Mouse (Mus musculus): ENCODE data around the gene Sprtn. TPM values are rescaled to one million over a fixed set of nuclear protein-coding genes. Genes with fewer than 3 reads are reported as not detected.

Gene Sprtn
- total and polyA plus RNA-seq, 3 experiments: 16.0 to 26.5 (median 23.0) TPM

DNA sequence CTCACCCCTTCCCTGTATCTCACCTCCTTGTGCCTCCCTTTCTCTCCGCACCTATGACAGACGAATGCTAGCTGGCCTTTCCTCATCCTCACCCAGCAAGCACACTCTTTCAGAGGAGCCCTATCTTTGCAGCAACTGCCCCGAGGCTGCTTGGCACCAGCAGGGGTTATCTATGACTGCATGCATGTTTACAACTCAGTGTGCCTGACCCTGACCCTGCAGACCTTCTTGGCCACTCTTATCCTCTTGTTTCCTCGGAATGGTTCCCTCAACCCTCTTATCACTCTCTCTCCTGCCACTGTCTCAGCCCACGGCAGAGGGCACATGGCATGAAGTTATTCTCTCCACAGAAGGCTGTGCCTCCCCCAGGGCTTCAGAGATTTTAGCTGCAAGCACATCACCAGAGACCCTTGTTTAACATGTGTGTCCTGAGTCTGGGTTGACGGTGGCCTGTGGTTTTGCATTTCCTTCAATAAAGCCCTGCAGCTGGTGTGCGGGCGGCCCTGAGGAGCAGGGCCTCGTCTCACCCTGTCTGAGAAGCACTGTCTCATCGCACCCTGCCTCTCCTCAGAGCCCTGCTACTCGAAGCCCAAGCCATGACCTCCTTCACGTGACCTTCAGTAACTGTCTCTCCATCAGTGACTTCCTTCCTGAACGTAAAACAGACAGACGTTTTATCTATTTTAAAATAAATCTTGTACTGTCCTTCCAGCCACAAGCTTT, 28.0 kb downstream of the Sprtn start:
- Histone ChIP-seq H3K79me2 (replicated peaks; ENCODE audit: control insufficient read depth, extremely low read depth, insufficient read depth, poor library complexity, severe bottlenecking) (no peaks in the 10 kb centered on the region), H3K4me2 (ENCODE audit: insufficient read depth, low read depth, poor library complexity, severe bottlenecking) (no peak overlapping the region), H3K36me3 (replicated peaks in 1 of 2; ENCODE audit: control insufficient read depth in 1 of 2, insufficient read depth in 1 of 2, low read length in 1 of 2) (peaks cover 0 to 50% of the 10 kb centered on the region in 2 experiments), H3K9me3 (replicated peaks; ENCODE audit: low read length) (no peaks in the 10 kb centered on the region), H3K9ac (ENCODE audit: insufficient read depth, low read depth) (no peak overlapping the region), H3K4me3 (replicated peaks in 1 of 3; ENCODE audit: low read depth in 2 of 3, low read length in 2 of 3, poor library complexity in 1 of 3) (no peak overlapping the region), H3K27ac (ENCODE audit: insufficient read depth, low read depth) (no peak overlapping the region), H3K27me3 (replicated peaks) (no peaks in the 10 kb centered on the region), H3K4me1 (ENCODE audit: control insufficient read depth in 1 of 2, insufficient read depth in 2 of 2) (peaks cover 16 to 66% of the 10 kb centered on the region in 2 experiments)
- no peak for DNase-seq (ENCODE audit: extremely low read depth)
- in situ Hi-C loops (cut with MboI; ENCODE audit: low pct_ligation_motif_present, low pct_unique_long_range_greater_than_20kb, low sequenced_read_pairs): no loop called here
- TF ChIP-seq ZKSCAN1 (IDR thresholded peaks at IDR 0.05; ENCODE audit: borderline replicate concordance, low read depth, low read length) (no peak), TCF12 (IDR thresholded peaks at IDR 0.05; ENCODE audit: low read depth, low read length) (no peak), KAT2A (IDR thresholded peaks at IDR 0.05; ENCODE audit: insufficient replicate concordance, low read length) (no peak), MAX (IDR thresholded peaks at IDR 0.05; ENCODE audit: low read length) (no peak)
- dilution Hi-C loops (cut with MboI; ENCODE audit: extremely low pct_ligation_motif_present, extremely low pct_unique_long_range_greater_than_20kb, low sequenced_read_pairs): no loop called here

DNA sequence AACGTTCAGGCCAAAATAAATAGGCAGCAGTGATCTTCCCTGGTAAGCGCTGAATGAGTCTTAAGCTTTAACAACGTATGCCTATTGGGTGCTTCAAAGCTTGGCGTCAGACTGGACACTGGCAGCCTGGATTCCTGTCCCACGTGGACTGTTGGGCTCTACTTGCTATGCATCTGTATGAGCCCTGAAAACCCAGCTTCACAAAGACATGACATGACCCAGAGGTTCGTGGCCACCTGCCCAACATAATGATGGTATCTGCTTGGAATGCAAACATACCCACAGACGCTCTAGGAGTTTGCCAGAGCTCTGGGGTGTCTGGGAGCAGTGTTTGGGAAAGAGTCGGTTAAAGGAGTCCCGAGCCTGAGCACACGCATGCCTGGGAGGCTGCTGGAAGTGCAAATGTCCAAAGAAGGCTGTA, 28.7 kb downstream of the Sprtn start:
- no peak for DNase-seq (ENCODE audit: extremely low read depth)

DNA sequence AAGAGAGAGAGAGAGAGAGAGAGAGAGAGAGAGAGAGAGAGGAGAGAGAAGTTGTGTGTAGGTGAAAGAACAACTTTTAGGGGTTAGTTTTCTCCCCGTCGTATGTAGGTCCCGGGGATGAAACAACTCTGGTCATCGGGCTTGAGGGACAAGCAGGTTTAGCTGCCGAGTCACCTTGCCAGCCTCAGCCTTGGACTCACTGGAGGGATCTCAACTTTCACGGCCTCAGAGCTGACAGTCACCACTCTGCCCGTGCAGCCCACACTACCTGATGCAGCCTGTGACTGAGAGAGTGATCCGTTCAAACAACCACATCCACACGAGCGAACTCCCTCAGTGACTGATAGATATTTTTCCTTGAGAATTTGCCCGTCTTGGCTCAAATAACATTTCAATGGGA, 31.3 kb downstream of the Sprtn start:
- in situ Hi-C loops (cut with MboI; ENCODE audit: low pct_ligation_motif_present, low pct_unique_long_range_greater_than_20kb, low sequenced_read_pairs) (no loop called here), dilution Hi-C loops (cut with MboI; ENCODE audit: extremely low pct_ligation_motif_present, extremely low pct_unique_long_range_greater_than_20kb, low sequenced_read_pairs) (no loop called here)
- Histone ChIP-seq H3K36me3 (replicated peaks in 1 of 2; ENCODE audit: control insufficient read depth in 1 of 2, insufficient read depth in 1 of 2, low read length in 1 of 2) (peaks cover 0 to 46% of the 10 kb centered on the region in 2 experiments), H3K9me3 (replicated peaks; ENCODE audit: low read length) (peaks cover 2% of the 10 kb centered on the region), H3K4me2 (ENCODE audit: insufficient read depth, low read depth, poor library complexity, severe bottlenecking) (no peak overlapping the region), H3K4me1 (ENCODE audit: control insufficient read depth in 1 of 2, insufficient read depth in 2 of 2) (peaks cover 16 to 59% of the 10 kb centered on the region in 2 experiments), H3K9ac (ENCODE audit: insufficient read depth, low read depth) (no peak overlapping the region), H3K27me3 (replicated peaks) (no peaks in the 10 kb centered on the region), H3K27ac (ENCODE audit: insufficient read depth, low read depth) (no peak overlapping the region), H3K79me2 (replicated peaks; ENCODE audit: control insufficient read depth, extremely low read depth, insufficient read depth, poor library complexity, severe bottlenecking) (peaks cover under 1% of the 10 kb centered on the region; the same call in 1 of the 2 replicates), H3K4me3 (replicated peaks in 1 of 3; ENCODE audit: low read depth in 2 of 3, low read length in 2 of 3, poor library complexity in 1 of 3) (no peak overlapping the region)
- no peak for DNase-seq (ENCODE audit: extremely low read depth)
- no peak for TF ChIP-seq MYC (IDR thresholded peaks at IDR 0.05; ENCODE audit: low read depth, low read length)
- TF ChIP-seq POLR2AphosphoS2 (IDR thresholded peaks at IDR 0.05; ENCODE audit: low read depth, low read length): no peak
- no peak for TF ChIP-seq GABPA (IDR thresholded peaks at IDR 0.05; ENCODE audit: insufficient replicate concordance, low read depth, low read length)

More for the DNA sequence above, 28.7 kb downstream of the Sprtn start:
- in situ Hi-C loops (cut with MboI; ENCODE audit: low pct_ligation_motif_present, low pct_unique_long_range_greater_than_20kb, low sequenced_read_pairs): no loop called here
- Histone ChIP-seq H3K9ac (ENCODE audit: insufficient read depth, low read depth) (no peak overlapping the region), H3K79me2 (replicated peaks; ENCODE audit: control insufficient read depth, extremely low read depth, insufficient read depth, poor library complexity, severe bottlenecking) (no peaks in the 10 kb centered on the region), H3K27me3 (replicated peaks) (no peaks in the 10 kb centered on the region), H3K27ac (ENCODE audit: insufficient read depth, low read depth) (no peak overlapping the region), H3K9me3 (replicated peaks; ENCODE audit: low read length) (peaks cover 2% of the 10 kb centered on the region), H3K4me1 (ENCODE audit: control insufficient read depth in 1 of 2, insufficient read depth in 2 of 2) (peaks cover 16 to 64% of the 10 kb centered on the region in 2 experiments), H3K4me3 (replicated peaks in 1 of 3; ENCODE audit: low read depth in 2 of 3, low read length in 2 of 3, poor library complexity in 1 of 3) (no peak overlapping the region), H3K36me3 (replicated peaks in 1 of 2; ENCODE audit: control insufficient read depth in 1 of 2, insufficient read depth in 1 of 2, low read length in 1 of 2) (peaks cover 0 to 51% of the 10 kb centered on the region in 2 experiments), H3K4me2 (ENCODE audit: insufficient read depth, low read depth, poor library complexity, severe bottlenecking) (no peak overlapping the region)
- TF ChIP-seq NRF1 (IDR thresholded peaks at IDR 0.05; ENCODE audit: low read depth, low read length): no peak
- no peak for TF ChIP-seq MEF2A (IDR thresholded peaks at IDR 0.05; ENCODE audit: borderline replicate concordance, low read depth, low read length)
- no peak for TF ChIP-seq JUN (IDR thresholded peaks at IDR 0.05; ENCODE audit: insufficient read depth, low read depth, low read length)
- no peak for TF ChIP-seq E2F4 (IDR thresholded peaks at IDR 0.05; ENCODE audit: insufficient replicate concordance, low read depth, low read length)
- no peak for TF ChIP-seq KAT2A (IDR thresholded peaks at IDR 0.05; ENCODE audit: insufficient replicate concordance, low read length)
- TF ChIP-seq MYC (IDR thresholded peaks at IDR 0.05; ENCODE audit: low read depth, low read length): no peak
- no peak for TF ChIP-seq ZMIZ1 (IDR thresholded peaks at IDR 0.05; ENCODE audit: low read depth, low read length)
- no peak for TF ChIP-seq ELF1 (IDR thresholded peaks at IDR 0.05; ENCODE audit: low read depth, low read length)
- no peak for TF ChIP-seq POLR2A (IDR thresholded peaks at IDR 0.05; ENCODE audit: low read depth, low read length)
- TF ChIP-seq ZKSCAN1 (IDR thresholded peaks at IDR 0.05; ENCODE audit: borderline replicate concordance, low read depth, low read length): no peak
- TF ChIP-seq IRF4 (IDR thresholded peaks at IDR 0.05; ENCODE audit: low read depth, low read length): no peak
- TF ChIP-seq ETS1 (conservative IDR thresholded peaks at IDR 0.05; ENCODE audit: low read depth, low read length): no peak
- no peak for TF ChIP-seq ZNF384 (IDR thresholded peaks at IDR 0.05; ENCODE audit: low read depth, low read length)
- TF ChIP-seq NELFE (IDR thresholded peaks at IDR 0.05; ENCODE audit: low read depth, low read length): no peak
- TF ChIP-seq MXI1 (IDR thresholded peaks at IDR 0.05; ENCODE audit: low read depth, low read length): no peak
- TF ChIP-seq RCOR1 (conservative IDR thresholded peaks at IDR 0.05; ENCODE audit: low read depth, low read length): no peak
- no peak for TF ChIP-seq HCFC1 (IDR thresholded peaks at IDR 0.05; ENCODE audit: low read depth, low read length)
- TF ChIP-seq TBP (conservative IDR thresholded peaks at IDR 0.05; ENCODE audit: low read depth, low read length): no peak
- no peak for TF ChIP-seq EP300 (IDR thresholded peaks at IDR 0.05; ENCODE audit: low read length)
- TF ChIP-seq CTCF (conservative IDR thresholded peaks at IDR 0.05 in 1 of 2, IDR thresholded peaks at IDR 0.05 in 1 of 2; ENCODE audit: low read depth in 2 of 2, low read length in 2 of 2): no peak
- dilution Hi-C loops (cut with MboI; ENCODE audit: extremely low pct_ligation_motif_present, extremely low pct_unique_long_range_greater_than_20kb, low sequenced_read_pairs): no loop called here
